In genomic region chr1:75521321-75522031, GRCm38 (mm10) we compare ENCODE assay signal across 8 mouse cellular contexts. TPM values are rescaled to one million over a fixed set of nuclear protein-coding genes. Genes with fewer than 3 reads are reported as not detected.
DNase-seq lines count a peak whose midpoint lies in the region; ATAC-seq and TF ChIP-seq lines count a peak whose summit lies in the region.

Gene Stk11ip, plus strand, starts transcription at chr1:75521529.

- peak within 1 kb of the TSS; percentile 83 for H3K4me2 ChIP-seq in heart, embryonic 11.5 days
- peak within 1 kb of the TSS; percentile 76 for H3K4me2 ChIP-seq in kidney, embryonic 16.5 days (replicated peaks; ENCODE audit: low read depth, low read length)
- H3K4me2 ChIP-seq in myocyte (ENCODE audit: low read depth) = peak within 1 kb of the TSS; percentile 89

- peak; percentile 96 for ATAC-seq in heart, embryonic 11.5 days (replicated peaks; ENCODE audit: insufficient number of reproducible peaks, low FRiP score, low TSS enrichment)
- peak; percentile 98 for ATAC-seq in kidney, embryonic 16.5 days (ENCODE audit: low FRiP score, low TSS enrichment)

- H3K27me3 ChIP-seq in C2C12 (ENCODE audit: control insufficient read depth, insufficient read depth, insufficient read length) (peaks cover 3% of the 10 kb centered on the region), myocyte (ENCODE audit: control insufficient read depth, insufficient read depth, insufficient read length) (no peaks in the 10 kb centered on the region)
- H3K27me3 ChIP-seq in erythroblast, embryonic 14.5 days (ENCODE audit: control insufficient read depth) = no peaks in the 10 kb centered on the region
- H3K27me3 ChIP-seq in heart, embryonic 11.5 days (ENCODE audit: control insufficient read depth, insufficient read depth, low read length) = no peaks in the 10 kb centered on the region
- H3K27me3 ChIP-seq in kidney, embryonic 16.5 days (ENCODE audit: insufficient read depth, low read length) = no peaks in the 10 kb centered on the region
- no peaks in the 10 kb centered on the region for H3K27me3 ChIP-seq in liver, adult 2 months (ENCODE audit: control insufficient read depth, insufficient read depth, low read length)
- no peaks in the 10 kb centered on the region for H3K27me3 ChIP-seq in splenic B cell, adult 2 months (ENCODE audit: control insufficient read depth, insufficient read depth, low read length, poor library complexity, severe bottlenecking)

- peaks cover 4% of the 10 kb centered on the region for H3K79me3 ChIP-seq in C2C12 (ENCODE audit: low read depth)

- peak; percentile 97 for DNase-seq in brain, embryonic 14.5 days (ENCODE audit: low read depth)
- DNase-seq in liver, adult 2 months (ENCODE audit: extremely low read depth, low read depth, low spot score) = peak; percentile 75
- peak; percentile 94 for DNase-seq in splenic B cell, adult 2 months (ENCODE audit: low read depth, low spot score)

- no peak for TF ChIP-seq CTCF in C2C12 (IDR thresholded peaks at IDR 0.05; ENCODE audit: control insufficient read depth, insufficient read depth, insufficient read length)
- no peak for TF ChIP-seq CTCF in brain, embryonic 14.5 days (IDR thresholded peaks at IDR 0.05; ENCODE audit: borderline replicate concordance, extremely low read depth, insufficient read depth, insufficient read length)
- TF ChIP-seq CTCF in liver, adult 2 months (IDR thresholded peaks at IDR 0.05; ENCODE audit: low read depth, low read length) = no peak

- peak within 1 kb of the TSS; percentile 85 for H3ac ChIP-seq in C2C12 (ENCODE audit: control insufficient read depth, insufficient read length, low read depth)
- peak within 1 kb of the TSS; percentile 8 for H3ac ChIP-seq in myocyte (ENCODE audit: control insufficient read depth, insufficient read length)

- no peaks in the 10 kb centered on the region for H3K9me3 ChIP-seq in erythroblast, embryonic 14.5 days (ENCODE audit: control insufficient read depth, low read length)
- no peaks in the 10 kb centered on the region for H3K9me3 ChIP-seq in heart, embryonic 11.5 days (replicated peaks; ENCODE audit: control insufficient read depth, low read length)
- no peaks in the 10 kb centered on the region for H3K9me3 ChIP-seq in kidney, embryonic 16.5 days (ENCODE audit: low read length)

- peak within 1 kb of the TSS; percentile 92 for H3K27ac ChIP-seq in heart, embryonic 11.5 days (ENCODE audit: low read depth, low read length)
- H3K27ac ChIP-seq in kidney, embryonic 16.5 days (ENCODE audit: low read length) = peak within 1 kb of the TSS; percentile 95
- H3K27ac ChIP-seq in liver, adult 2 months (replicated peaks; ENCODE audit: insufficient read depth, low read depth, low read length) = peak within 1 kb of the TSS; percentile 76

- H3K4me1 ChIP-seq in erythroblast, embryonic 14.5 days (ENCODE audit: control insufficient read depth) = peaks cover 24% of the 10 kb centered on the region
- peaks cover 19% of the 10 kb centered on the region for H3K4me1 ChIP-seq in heart, embryonic 11.5 days (ENCODE audit: control insufficient read depth, insufficient read depth, low read length)
- peaks cover 16% of the 10 kb centered on the region for H3K4me1 ChIP-seq in kidney, embryonic 16.5 days (ENCODE audit: insufficient read depth, low read length)
- peaks cover 2% of the 10 kb centered on the region; the same call in 1 of the 2 replicates for H3K4me1 ChIP-seq in liver, adult 2 months (ENCODE audit: control insufficient read depth, insufficient read depth, low read length)

- peak; percentile 61; the same call in 1 of the 2 replicates for TF ChIP-seq POLR2A in brain, embryonic 14.5 days (IDR thresholded peaks at IDR 0.05; ENCODE audit: borderline replicate concordance, extremely low read depth, insufficient read depth, insufficient read length, poor library complexity, severe bottlenecking)
- peak; percentile 44; the same call in 1 of the 2 replicates for TF ChIP-seq POLR2A in liver, adult 2 months (IDR thresholded peaks at IDR 0.05; ENCODE audit: extremely low read depth, insufficient read depth, low read length)
- peak; percentile 50 for TF ChIP-seq POLR2A in myocyte (IDR thresholded peaks at IDR 0.05; ENCODE audit: insufficient read length, low read depth)

- peak within 1 kb of the TSS; percentile 55 for H3K4me3 ChIP-seq in C2C12 (ENCODE audit: insufficient read depth, poor library complexity, severe bottlenecking)
- H3K4me3 ChIP-seq in erythroblast, embryonic 14.5 days (replicated peaks) = peak within 1 kb of the TSS; percentile 86
- H3K4me3 ChIP-seq in heart, embryonic 11.5 days (ENCODE audit: low read depth, low read length) = peak within 1 kb of the TSS; percentile 74
- peak within 1 kb of the TSS; percentile 66 for H3K4me3 ChIP-seq in kidney, embryonic 16.5 days (ENCODE audit: low read length)
- peak within 1 kb of the TSS; percentile 90 for H3K4me3 ChIP-seq in liver, adult 2 months (ENCODE audit: insufficient read depth, low read depth, low read length)
- peak within 1 kb of the TSS; percentile 60 for H3K4me3 ChIP-seq in myocyte

- H3K79me2 ChIP-seq in C2C12 (ENCODE audit: control insufficient read depth, insufficient read depth) (peaks cover 12% of the 10 kb centered on the region), myocyte (ENCODE audit: control insufficient read depth, insufficient read depth) (peaks cover 4% of the 10 kb centered on the region)
- H3K79me2 ChIP-seq in liver, adult 2 months (ENCODE audit: control insufficient read depth, insufficient read depth, low read length) = no peaks in the 10 kb centered on the region

- peak within 1 kb of the TSS; percentile 74 for H3K9ac ChIP-seq in heart, embryonic 11.5 days (ENCODE audit: low read depth, low read length)
- H3K9ac ChIP-seq in kidney, embryonic 16.5 days (replicated peaks; ENCODE audit: low read length) = peak within 1 kb of the TSS; percentile 64
- peak within 1 kb of the TSS; percentile 68 for H3K9ac ChIP-seq in liver, adult 2 months (ENCODE audit: low read depth, low read length)

- under 1% methylated on average over 46 of the region's 46 CpGs for WGBS in heart, embryonic 11.5 days (ENCODE audit: insufficient replicate concordance)
- under 1% methylated on average over 46 of the region's 46 CpGs for WGBS in kidney, embryonic 16.5 days
- WGBS in liver, adult 2 months = under 1% methylated on average over 46 of the region's 46 CpGs

- H3K36me3 ChIP-seq in C2C12 (ENCODE audit: control insufficient read depth, insufficient read depth) = peaks cover 6% of the 10 kb centered on the region
- H3K36me3 ChIP-seq in erythroblast, embryonic 14.5 days (ENCODE audit: control insufficient read depth) = peaks cover 15% of the 10 kb centered on the region
- H3K36me3 ChIP-seq in heart, embryonic 11.5 days (ENCODE audit: control insufficient read depth, insufficient read depth, low read length) = peaks cover 2% of the 10 kb centered on the region; the same call in 1 of the 2 replicates
- peaks cover 8% of the 10 kb centered on the region; the same call in 1 of the 2 replicates for H3K36me3 ChIP-seq in kidney, embryonic 16.5 days (ENCODE audit: insufficient read depth, low read length)
- H3K36me3 ChIP-seq in liver, adult 2 months (ENCODE audit: control insufficient read depth, insufficient read depth, low read length) = no peaks in the 10 kb centered on the region
- no peaks in the 10 kb centered on the region for H3K36me3 ChIP-seq in myocyte (ENCODE audit: control insufficient read depth, insufficient read depth)
- no peaks in the 10 kb centered on the region for H3K36me3 ChIP-seq in splenic B cell, adult 2 months (ENCODE audit: control insufficient read depth, insufficient read depth, low read length, poor library complexity, severe bottlenecking)

TF ChIP-seq in C2C12, 6 proteins besides CTCF, POLR2A, EP300 and RAD21:
- TF ChIP-seq CEBPB (IDR thresholded peaks at IDR 0.05; ENCODE audit: low read depth) = no peak
- TF ChIP-seq USF1 (IDR thresholded peaks at IDR 0.05; ENCODE audit: low read depth) = peak; percentile 60
- TF ChIP-seq MAX (IDR thresholded peaks at IDR 0.05) = peak; percentile 49

TF ChIP-seq in myocyte, 11 proteins besides CTCF, POLR2A, EP300 and RAD21:
- TF ChIP-seq TCF12 (IDR thresholded peaks at IDR 0.05; ENCODE audit: insufficient read depth, poor library complexity, severe bottlenecking) = no peak
- TF ChIP-seq TCF3 (IDR thresholded peaks at IDR 0.05; ENCODE audit: insufficient read length, low read depth) = no peak
- TF ChIP-seq MYOG (IDR thresholded peaks at IDR 0.05; ENCODE audit: control insufficient read depth in 1 of 3, insufficient read depth in 1 of 3, insufficient read length in 2 of 3, low read depth in 2 of 3) = no peak
- no peak for TF ChIP-seq SRF (IDR thresholded peaks at IDR 0.05; ENCODE audit: control insufficient read depth, insufficient read length, low read depth)
- peak; percentile 40 for TF ChIP-seq USF1 (IDR thresholded peaks at IDR 0.05; ENCODE audit: low read depth)
- no peak for TF ChIP-seq CEBPB (IDR thresholded peaks at IDR 0.05; ENCODE audit: insufficient read depth, poor library complexity, severe bottlenecking)
- no peak for TF ChIP-seq MAX (IDR thresholded peaks at IDR 0.05; ENCODE audit: low read depth)
- peak; percentile 18 for TF ChIP-seq E2F4 (IDR thresholded peaks at IDR 0.05; ENCODE audit: insufficient read depth)
- no peak for TF ChIP-seq MYOD1 (IDR thresholded peaks at IDR 0.05; ENCODE audit: control insufficient read depth in 1 of 3, insufficient read length in 2 of 3, low read depth in 2 of 3)
- TF ChIP-seq REST (IDR thresholded peaks at IDR 0.05; ENCODE audit: insufficient read depth, insufficient read length) = no peak
- peak; percentile 34 for TF ChIP-seq POLR2AphosphoS2 (IDR thresholded peaks at IDR 0.05; ENCODE audit: insufficient read length, low read depth)

RNA-seq across cellular contexts. Expression of gene Stk11ip, which starts in this region (rescaled TPM):
- polyA plus RNA-seq in C2C12 (2012; fragmentation: generic; extraction: Trizol) (7.4 TPM), myocyte (2012; fragmentation: generic; extraction: Trizol) (33.3 TPM)
- polyA plus RNA-seq in brain, embryonic 14.5 days (2012; rRNA removed) = 36.5 and 40.6 TPM in 2 replicates
- polyA plus RNA-seq in erythroblast, embryonic 14.5 days (2012) = 3.3 and 5.1 TPM in 2 replicates
- 9.1 and 11.6 TPM in 2 replicates for polyA plus RNA-seq in heart, embryonic 11.5 days (2014; fragmentation: Nextera tagmentation; extraction: Ambion mirVana)
- polyA plus RNA-seq in kidney, embryonic 16.5 days (2015; fragmentation: Nextera tagmentation; extraction: Ambion mirVana) = 28.8 and 30.6 TPM in 2 replicates
- 3.2 and 3.3 TPM in 2 replicates for total RNA-seq in liver, adult 2 months (2014; rRNA removed)
- polyA plus RNA-seq in liver, adult 2 months (2012; rRNA removed) = 5.4 and 7.8 TPM in 2 replicates

Comparison
In these comparisons a context has a peak if more than half of its experiments do, and no peak if none do; other contexts are left out.
1. Peak in every context shown above with its lines: DNase-seq, ATAC-seq, H3K4me3 ChIP-seq and H3K27ac ChIP-seq.